Mouse (Mus musculus): ENCODE measurements around the gene Cyb5r3.

Gene Cyb5r3

GRCm38 (mm10) chr15:83106426-83106825 is 66.0 kb downstream of the Cyb5r3 start:
- no peak for DNase-seq (ENCODE audit: low read depth)

Measured in c-Kit-positive CD71-negative TER-119-negative erythroid progenitor cells, embryonic 14.5 days (primary cell).